9 mouse cellular contexts compared by ENCODE assay signal in the genomic region with DNA sequence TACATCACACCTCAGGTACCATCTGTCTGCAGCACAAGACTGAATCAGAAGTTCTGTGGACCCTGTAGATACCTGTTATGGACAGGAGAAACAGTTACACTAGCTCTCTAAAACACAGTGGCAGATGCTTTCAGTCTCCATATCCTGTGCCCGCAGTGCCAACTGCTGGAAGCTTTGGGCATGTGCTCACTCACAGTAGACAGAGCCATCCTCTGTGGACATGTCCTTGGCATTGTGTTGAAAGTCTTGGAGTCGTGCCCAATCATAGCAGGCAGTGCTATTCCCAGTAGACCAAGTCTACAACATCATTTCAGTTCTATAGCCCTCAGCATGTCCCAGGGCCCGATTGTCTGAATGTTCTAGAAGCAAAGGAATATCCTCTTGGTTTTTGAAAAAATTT.
DNase-seq lines count a peak whose midpoint lies in the region; ATAC-seq lines count a peak whose summit lies in the region.
"Had no signal": no experiment of that assay in that cellular context is flagged by ENCODE, and none has a peak within 500 bp of the region (broad histone marks: within the 10 kb centered on the region; RNA-seq: fewer than 3 reads in every experiment).

No protein-coding gene starts in this region.

- peak; percentile 50 to 52 for DNase-seq in heart, postnatal 10 days
- DNase-seq in heart, adult 8-10 months (ENCODE audit: low spot score): no peak
- no peak for DNase-seq in midbrain, embryonic 11.5 days (ENCODE audit: low spot score, missing footprints)
- peak; percentile 80 for DNase-seq in adrenal gland, postnatal 10 days
- peak; percentile 18 to 62 for DNase-seq in layer of hippocampus, postnatal 14 days (ENCODE audit: low spot score in 2 of 2)
- no peak for DNase-seq in embryo, embryonic 10.5 days (ENCODE audit: low spot score)

- no peak overlapping the region for H3K9ac ChIP-seq in midbrain, embryonic 13.5 days (replicated peaks)
- H3K9ac ChIP-seq in midbrain, embryonic 11.5 days (ENCODE audit: low read length): no peak overlapping the region

- H3K27me3 ChIP-seq in midbrain, embryonic 13.5 days: no peaks in the 10 kb centered on the region
- no peaks in the 10 kb centered on the region for H3K27me3 ChIP-seq in midbrain, embryonic 11.5 days (ENCODE audit: control insufficient read depth, insufficient read depth, low read length)

- H3K4me1 ChIP-seq in midbrain, embryonic 13.5 days (replicated peaks): peaks cover 7% of the 10 kb centered on the region
- no peaks in the 10 kb centered on the region for H3K4me1 ChIP-seq in midbrain, embryonic 11.5 days (ENCODE audit: control insufficient read depth, insufficient read depth, low read length)

- no peak overlapping the region for H3K4me2 ChIP-seq in midbrain, embryonic 13.5 days (replicated peaks)
- no peak overlapping the region for H3K4me2 ChIP-seq in midbrain, embryonic 11.5 days

- no peak overlapping the region for H3K4me3 ChIP-seq in midbrain, embryonic 13.5 days (replicated peaks)
- H3K4me3 ChIP-seq in midbrain, embryonic 11.5 days (ENCODE audit: low read depth, low read length): no peak overlapping the region

- no peaks in the 10 kb centered on the region for H3K9me3 ChIP-seq in midbrain, embryonic 13.5 days
- H3K9me3 ChIP-seq in midbrain, embryonic 11.5 days (ENCODE audit: control insufficient read depth, low read length): no peaks in the 10 kb centered on the region

- WGBS in midbrain, embryonic 13.5 days: 90% methylated on average over 3 of the region's 3 CpGs
- WGBS in midbrain, embryonic 11.5 days: 85% methylated on average over 3 of the region's 3 CpGs

- 0 out of 2 replicates have a peak, but pooled peaks have one; percentile 37 for ATAC-seq in midbrain, embryonic 13.5 days
- ATAC-seq in midbrain, embryonic 11.5 days (ENCODE audit: low FRiP score): no peak
- ATAC-seq in megakaryocyte, adult 5-6 weeks (ENCODE audit: poor library complexity, severe bottlenecking): no peak

- H3K27ac ChIP-seq in midbrain, embryonic 13.5 days: no peak overlapping the region
- no peak overlapping the region for H3K27ac ChIP-seq in midbrain, embryonic 11.5 days (ENCODE audit: low read depth, low read length)
- H3K27ac ChIP-seq: macrophage had no signal

- intact Hi-C loops in heart, postnatal 10 days (cut with DNase I): loop anchor here (10.0 kb wide), 1 partner anchor 166 kb away; no protein-coding TSS in a partner anchor

- H3K36me3 ChIP-seq in midbrain, embryonic 13.5 days: no peaks in the 10 kb centered on the region
- H3K36me3 ChIP-seq in midbrain, embryonic 11.5 days (ENCODE audit: control insufficient read depth, insufficient read depth, low read length): no peaks in the 10 kb centered on the region

Comparison
In these comparisons a context has a peak if more than half of its experiments do, and no peak if none do; other contexts are left out.
1. DNase-seq: peak in heart, postnatal 10 days (2 of 2), adrenal gland, postnatal 10 days (single experiment) and layer of hippocampus, postnatal 14 days (2 of 2); none in heart, adult 8-10 months (single experiment), midbrain, embryonic 11.5 days (single experiment) and embryo, embryonic 10.5 days (single experiment).